Mouse (Mus musculus) telencephalon, adult 2 months (tissue): ENCODE data around the gene Ednra.
A peak's percentile ranks its signal among the peaks of the same experiment; 100 is the strongest.

ENCODE experiments used
- DNase-seq: peaks from one replicate; pipeline ENCODE4 v3.0.0-alpha.2; 2011; ENCODE audit warnings: low read depth, low spot score

Ednra gene

DNA sequence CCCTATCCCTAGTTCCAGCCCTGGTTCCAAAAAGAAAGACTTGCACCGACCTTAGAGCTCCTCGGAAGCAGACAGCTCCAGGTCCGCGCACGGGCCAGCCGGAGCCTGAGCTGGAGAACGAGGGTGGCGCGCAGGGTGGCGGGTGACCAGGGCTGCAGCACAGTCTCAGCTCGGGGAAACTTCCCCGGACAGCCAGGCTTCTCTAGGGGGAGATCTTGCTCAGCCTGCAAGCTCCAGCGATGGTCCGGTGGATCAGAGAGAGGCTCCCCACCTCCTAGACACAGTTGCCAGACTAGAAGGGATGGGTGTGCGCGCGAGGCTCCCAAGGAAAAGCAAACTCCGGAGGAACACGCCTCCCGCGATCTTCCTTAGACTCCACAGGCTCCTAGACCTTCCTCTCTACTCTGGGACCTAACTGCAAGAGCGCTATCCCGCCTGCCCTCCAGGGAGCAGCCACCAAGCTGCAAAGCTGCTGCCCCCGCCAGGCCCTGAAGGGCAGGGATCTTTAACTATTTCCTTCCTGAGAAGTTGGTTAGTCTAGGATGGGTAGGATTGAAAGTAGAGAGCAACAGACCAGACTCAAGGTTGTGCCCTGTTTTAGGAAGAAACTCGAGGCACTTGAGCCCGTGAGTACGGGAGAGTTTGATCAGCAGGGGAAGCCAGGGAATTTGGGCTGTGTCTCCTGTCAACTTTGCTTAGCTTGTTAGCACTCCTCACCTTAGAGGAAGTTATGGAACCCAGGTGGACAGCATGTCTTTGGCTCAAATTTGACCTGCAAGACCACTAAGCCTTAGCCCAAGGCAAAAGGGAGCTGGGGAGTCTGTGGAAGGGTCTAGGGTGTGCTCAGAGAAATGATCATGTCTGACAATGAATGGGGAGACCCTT is at the start of gene Ednra:
Gene Ednra, minus strand, starts transcription at position 419 of the 885 bp plus-strand sequence.
- DNase-seq: no peak

DNA sequence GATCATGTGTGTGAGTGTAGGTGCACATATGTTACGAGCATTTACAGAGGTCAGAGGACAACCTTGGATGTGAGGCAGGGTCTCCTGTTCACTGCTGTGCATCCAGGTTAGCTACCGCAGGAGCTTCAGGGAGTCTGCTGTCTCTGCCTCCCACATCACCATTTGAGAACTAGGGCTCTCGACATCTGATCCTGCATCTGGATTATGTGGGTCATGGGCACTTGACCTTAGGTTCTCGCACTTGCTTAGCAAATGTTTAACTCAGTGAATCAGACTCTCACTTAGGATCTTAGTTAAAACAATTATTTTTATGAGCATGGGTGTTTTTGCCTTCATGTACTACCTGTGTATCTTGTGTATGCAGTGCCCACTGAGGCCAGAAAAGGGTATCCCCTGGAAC is 49.6 kb upstream of the Ednra start:
- DNase-seq: no peak

DNA sequence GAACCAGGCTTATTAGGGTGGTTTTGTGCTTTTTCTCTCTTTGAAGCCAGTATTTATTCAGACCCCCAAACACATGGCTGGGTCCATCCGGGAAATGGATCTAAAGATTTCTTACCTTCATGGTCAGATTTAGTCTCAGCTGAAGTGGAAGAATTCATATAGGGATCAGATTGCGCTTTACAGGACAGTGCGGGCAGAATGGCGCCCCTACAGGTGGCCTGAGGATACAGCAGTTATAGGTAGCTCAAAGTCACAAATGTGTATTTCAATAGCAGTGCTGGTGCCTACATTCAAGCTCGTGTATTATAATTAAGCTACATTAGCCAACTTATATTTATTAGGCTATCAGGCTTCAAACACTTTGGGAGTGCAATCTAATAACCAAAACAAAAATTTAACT is 49.0 kb upstream of the Ednra start:
- DNase-seq: no peak

DNA sequence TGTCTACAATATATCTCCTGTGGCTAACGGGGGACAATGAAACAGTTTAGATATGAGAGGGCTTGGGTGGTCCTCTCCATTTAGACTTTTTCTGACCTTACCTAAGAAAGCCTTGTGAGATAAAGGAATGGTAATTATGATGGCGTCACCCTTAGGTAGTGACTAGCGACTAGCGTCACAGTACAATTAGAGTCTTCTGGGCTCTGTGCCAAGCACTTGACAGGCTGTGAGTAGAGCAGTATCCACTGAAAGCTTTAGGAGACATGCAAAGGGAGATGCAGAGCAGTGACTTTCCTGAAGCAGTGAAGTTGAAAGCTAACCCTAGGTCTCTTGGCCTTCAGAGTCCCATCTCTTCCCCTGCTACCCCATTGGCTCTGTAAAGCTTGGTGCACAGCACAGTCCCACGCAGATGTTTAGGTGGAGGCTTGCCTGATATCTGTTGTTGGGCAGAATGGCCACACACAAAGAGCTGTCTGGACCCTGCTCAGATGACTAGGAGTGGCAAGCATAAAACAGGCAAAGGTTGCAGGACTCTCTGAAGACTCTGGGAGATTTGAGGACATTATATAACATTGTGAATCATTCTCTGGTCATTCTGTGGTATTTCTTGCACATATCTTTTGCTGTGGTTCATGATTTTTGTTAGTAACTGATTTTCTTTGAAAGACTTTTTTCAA is 48.1 kb upstream of the Ednra start:
- no peak for DNase-seq

DNA sequence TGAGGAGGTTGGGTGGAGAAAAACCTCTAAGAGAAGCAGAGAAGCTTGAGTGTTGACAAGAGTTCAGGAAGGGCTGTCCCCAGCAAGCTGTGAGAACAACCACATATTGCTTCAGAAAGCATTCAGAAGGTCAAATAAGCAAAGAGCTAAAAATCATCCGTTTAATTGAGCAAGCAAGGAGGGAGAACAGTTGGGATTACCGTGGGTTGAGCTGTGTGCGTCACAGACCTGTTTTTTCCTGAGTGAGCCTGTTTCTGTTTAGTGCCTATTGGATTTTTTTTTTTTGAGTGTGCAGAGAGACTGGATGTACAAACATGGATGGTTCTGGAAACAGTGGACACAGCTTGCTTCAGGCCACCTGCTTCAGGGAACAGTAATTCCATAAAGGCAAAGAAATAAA is 46.7 kb upstream of the Ednra start:
- no peak for DNase-seq

DNA sequence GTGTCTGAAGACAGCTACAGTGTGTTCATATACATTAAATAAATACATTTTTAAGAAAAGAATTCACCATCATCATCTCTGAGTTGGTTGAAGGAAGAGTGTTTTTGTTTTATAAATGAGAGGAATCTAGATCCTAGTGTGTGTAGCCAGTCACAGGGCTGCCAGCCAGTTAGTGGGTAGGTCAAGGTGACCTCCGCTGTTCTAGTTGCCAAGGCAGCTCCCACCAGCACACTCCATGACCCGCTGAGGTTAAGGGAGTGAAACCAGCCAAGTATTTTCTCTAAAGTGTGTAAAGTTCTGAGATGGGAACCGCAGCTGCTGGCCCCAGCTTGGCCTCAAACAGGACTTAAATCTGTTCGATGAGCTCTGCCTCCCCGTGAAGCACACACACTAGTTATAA is 44.7 kb upstream of the Ednra start:
- DNase-seq: no peak

DNA sequence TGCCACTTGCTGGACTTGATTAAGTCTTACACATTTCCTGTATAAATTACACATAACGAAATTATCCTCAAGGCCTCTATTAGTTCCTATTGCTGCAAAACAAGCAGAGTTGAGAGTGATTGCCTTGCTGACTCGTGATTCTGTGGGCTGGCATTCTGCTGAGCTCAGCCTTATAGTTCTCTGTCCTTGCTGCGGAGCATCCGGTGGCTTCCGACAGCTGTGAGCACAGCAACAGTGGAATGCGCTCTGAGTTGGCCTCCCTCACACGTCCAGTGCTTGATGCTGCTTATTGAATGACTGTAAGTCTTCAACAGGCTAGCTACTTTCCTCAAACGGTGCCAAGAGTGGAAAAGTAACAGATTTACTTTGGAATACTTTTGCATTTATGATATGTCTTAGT is 40.0 kb upstream of the Ednra start:
- no peak for DNase-seq

DNA sequence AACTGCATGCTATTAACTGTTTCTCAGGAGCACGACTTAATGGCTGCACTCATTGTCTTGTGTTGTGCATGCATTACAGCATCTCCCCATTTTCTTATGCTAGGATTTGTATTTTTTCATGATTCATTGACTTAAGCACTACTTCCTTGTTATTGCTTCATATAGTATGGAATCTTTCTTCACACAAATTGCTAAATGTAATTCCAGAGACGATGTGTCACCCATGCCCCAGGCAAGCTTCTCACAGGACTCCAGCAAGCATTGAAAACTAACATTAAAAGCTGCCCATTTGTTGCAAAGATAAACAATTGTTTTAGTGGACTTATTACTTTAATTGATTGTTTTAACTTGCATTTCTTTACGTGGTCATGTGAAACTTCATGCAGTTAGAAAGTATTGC is 38.7 kb upstream of the Ednra start:
- no peak for DNase-seq

DNA sequence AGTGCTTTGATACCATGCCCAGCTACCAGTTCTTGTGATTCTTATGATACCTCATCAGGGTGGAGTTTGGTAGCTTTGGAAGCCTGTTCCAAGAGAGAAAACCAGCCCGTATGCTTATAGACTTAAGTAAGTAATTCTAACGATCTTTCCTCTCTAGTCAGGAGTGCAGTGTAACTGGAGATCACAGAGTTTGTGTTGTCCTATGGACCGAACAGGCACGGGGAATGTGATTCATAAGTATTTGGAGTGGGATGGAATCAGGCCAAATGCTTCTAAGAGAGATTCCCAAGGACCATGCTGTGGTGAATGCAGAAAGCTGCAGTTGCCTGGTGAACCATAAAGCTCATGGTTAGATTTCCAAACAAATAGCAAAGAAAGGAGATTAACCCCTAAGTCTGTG is 31.2 kb upstream of the Ednra start:
- DNase-seq: no peak

DNA sequence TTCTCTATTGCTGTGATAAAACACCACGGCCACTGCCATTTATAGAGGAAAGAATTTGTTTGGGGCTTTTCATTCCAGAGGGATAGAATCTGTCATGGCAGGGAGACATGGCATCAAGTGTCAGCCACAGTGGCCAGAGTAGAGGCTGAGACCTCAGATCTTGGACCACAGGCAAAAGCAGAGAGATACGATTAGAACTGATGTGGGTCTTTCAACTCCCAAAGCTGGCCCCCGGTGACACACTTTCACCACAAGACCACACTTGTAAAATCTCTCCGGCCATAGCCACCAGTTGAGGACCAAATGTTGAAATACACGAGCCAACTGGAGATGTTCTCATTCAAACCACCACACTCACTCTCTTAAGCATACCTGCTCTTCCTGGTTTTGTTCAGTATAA is 29.5 kb upstream of the Ednra start:
- no peak for DNase-seq

DNA sequence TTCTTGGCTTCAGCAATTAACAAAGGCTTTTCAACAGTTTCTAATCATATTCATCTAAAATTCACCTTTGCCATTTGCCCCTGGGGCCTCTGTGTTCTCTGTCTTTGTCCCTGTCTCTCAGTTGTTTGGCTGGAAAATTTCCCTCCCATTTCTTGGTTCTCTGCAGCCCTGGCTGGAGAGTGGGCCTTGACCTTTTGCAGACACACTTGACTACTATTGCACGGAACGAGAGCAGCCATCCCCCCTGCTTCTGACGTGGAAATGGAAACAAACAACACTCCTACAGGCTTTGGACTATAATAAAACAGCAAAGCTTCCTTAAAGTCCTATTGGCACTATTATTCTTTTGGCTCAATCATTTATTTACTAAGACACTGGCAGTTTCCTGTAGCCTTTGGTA is 27.8 kb upstream of the Ednra start:
- no peak for DNase-seq

DNA sequence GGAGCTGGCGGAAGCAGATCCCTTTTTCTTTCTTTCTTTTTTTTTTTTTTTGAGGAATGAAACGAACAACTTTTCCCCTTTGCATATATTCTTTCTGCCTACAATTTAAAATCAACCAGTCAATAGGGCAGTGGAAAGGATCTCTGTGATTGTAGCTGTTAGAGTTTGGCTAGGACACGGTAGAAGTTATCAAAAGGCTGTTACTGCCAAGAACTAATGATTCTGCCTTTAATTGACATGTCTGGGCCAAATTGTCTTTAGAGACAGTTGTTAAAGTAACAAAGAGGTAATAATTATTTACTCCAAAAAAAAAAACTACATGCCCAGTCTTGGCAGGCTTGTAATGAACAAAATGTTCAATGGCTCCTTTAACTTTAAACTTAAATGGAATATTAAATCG is 26.1 kb upstream of the Ednra start:
- no peak for DNase-seq

DNA sequence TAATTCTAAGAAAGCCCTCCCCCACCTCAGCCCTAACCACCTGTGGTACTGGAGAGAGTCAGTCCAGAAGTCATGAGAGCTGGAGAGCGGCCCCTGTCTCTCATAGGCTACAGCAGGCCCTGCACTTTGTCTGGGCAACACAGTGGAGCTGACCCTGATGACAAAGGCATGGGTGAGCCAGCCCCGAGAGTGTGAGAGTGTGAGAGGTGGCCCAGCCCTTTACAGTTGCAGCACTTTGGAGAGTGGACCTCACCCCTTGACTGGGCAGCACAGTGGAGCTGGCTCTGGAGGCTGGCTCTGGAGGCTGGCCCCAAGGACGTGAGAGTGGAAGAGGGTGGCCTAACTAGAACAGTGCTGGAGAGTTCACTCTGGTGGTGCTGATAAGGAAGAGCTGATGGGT is 20.2 kb upstream of the Ednra start:
- no peak for DNase-seq

DNA sequence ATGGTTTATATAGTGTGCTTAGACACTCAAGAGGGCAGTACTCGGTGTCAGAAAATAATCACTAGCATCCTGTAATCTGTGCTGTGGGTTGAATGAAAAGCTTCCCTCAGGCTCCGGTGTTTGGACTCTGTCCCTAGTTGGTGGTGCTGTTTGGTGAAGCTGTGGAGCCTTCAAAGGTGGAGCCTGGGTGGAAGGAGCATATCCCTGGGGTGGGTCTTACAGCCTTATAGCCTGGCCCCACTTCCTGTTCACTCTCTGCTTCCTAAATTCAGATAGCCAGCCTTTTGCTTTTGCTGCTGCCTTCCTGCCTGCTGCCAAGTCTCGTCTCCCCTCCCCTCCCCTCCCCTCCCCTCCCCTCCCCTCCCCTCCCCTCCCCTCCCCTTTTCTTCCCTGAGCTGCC is 18.1 kb upstream of the Ednra start:
- no peak for DNase-seq

DNA sequence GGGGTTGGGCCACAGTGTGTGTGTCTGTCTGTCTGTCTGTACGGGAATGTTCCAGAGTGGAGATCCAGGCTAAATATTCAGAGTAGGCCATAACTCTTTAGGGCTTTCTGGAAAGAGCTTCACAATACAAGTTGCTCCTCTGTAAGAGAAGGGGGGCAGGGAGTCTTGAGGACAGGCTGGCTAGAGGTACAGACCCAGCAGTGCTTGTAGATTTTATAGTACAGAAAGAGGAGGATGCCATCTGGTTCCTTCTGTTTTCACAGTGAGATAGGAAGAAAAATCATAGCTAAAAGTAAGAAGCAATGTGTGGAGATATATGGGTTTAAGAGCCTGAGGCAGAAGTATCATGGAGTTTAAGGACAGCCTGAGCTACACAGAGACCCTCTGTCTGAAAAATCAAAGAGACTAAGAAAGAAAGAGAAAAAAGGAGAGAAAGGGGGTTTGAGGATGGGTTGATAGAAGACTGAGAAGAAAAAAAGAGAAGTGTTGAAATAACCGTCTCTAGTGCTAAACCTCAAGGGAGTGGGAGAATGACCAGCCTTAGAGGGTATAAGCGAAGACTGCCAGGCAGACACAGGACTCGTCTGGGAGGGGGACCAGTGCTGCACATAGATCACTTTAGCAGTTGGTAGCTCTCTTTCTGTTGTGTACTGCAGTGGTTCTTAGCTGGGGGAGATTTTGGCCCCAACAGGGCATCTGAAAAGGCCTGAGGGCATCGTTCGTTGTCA is 16.9 kb upstream of the Ednra start:
- DNase-seq: peak; percentile 67

DNA sequence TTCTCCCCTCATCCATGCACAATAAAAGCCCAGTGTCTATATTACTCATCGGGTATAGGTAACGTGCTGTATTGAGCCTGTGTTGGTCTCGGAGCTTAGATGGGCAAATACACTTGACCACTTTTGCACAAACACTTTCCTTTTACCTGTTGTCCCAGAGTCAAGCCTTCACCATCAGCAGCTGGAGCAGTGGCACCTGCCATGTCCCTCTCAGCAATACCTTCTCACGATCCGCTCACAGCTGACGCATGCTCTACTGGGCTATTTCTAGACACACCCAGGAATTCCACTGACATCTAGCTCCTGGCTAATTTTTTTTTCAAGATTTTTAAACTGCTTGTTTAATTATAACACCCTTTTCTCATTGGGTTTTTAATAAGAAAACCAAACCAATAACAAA is 14.2 kb upstream of the Ednra start:
- no peak for DNase-seq

DNA sequence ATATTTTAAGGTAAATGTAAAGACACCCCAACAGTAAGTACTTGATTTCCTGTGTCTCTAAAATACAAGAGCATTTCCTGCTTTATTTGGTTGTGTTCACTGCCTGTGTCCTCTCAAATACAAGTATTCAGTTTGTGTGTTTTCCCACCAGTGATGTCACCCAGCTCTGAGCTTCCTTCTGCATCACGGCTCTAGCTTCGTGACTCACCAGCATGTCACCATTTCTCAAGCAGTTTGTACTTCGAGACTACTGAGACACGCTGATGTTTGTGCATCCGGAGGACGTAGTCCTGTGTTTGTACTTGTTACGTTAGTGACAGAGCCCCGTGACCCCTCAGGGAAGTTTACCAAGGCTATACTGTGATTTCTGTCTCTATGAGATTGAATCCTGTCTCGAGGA is 13.1 kb upstream of the Ednra start:
- DNase-seq: no peak

DNA sequence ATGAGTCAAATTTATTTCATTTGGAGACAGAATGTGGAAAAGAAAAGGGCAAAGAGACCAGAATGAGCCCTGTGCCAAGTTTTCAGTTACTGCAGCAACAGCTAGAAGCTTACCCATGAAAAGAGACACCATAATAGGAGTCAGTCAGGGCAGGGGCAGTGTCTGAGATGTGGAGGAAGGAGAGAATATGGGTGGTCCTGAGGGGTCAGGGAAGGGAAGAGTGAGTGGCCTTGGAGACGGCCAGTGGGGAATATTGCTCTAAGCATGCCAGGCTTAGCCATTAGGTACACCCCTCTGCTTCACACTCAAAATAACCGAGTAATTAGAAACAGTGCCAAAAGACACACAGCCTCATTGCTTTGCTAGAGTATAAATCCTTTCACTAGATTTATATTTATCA is 9.5 kb upstream of the Ednra start:
- DNase-seq: no peak

DNA sequence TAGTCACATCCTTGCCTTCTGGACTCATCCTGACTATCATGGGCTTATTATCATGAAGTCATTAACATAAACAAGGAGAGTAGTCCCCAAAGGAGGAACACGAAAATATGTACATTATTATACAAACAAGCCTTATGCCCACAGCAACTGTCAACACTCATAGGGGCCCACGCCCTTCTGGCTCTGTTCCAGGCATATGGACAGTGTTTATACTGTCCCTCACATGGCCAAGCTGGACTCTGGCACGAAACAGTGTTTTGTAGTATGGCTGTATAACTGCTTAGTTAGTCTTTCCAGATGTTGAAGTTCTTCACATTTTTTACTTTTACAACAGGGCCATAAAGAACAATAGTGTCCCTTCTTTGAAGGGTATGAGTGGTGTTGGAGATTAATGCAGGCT is 8.7 kb upstream of the Ednra start:
- DNase-seq: no peak

DNA sequence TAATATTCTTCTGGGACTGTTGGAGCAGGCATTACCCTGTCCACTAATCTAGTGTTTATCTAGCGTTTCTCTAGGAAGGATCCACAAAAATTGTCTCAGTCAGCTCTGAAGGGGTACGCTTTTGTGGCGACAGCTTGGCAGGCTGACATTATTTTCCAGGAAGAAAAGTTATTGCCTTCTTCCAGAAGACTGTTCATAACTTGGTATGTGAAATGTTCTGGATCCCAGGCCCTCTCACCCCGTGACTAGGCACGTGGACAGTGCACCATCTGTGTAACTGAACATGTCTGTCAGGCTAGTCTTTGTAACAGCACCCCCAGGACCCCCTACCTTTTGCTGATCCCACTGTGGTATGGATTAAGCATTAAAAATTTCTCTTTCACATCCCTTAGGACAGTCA is 1.1 kb upstream of the Ednra start:
- no peak for DNase-seq

DNA sequence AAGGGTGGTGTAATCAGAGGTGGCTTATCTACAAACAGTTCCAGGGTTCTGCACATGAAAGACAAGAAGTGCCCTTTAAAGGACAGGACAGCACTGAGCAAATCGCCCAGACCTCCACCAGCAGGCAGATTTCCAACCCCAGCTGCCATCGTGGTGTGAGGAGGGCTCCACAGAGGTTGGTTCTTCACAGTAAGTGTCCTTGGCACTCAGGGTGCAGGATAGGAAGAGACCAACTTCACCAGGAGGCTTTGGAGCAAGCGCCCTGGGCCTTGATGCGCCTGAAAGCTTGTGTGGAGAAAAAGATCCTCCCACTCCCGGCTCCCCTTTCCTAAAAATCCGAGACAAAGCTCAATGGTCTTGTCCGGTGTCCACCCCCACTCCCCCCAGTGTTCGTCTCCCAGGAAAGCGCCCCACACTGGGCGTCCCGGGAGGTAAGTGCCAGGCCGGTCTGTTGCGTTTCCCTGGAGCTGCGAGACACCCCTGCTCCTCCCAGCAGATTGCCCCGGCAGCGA is 674 bp downstream of the Ednra start:
- no peak for DNase-seq

DNA sequence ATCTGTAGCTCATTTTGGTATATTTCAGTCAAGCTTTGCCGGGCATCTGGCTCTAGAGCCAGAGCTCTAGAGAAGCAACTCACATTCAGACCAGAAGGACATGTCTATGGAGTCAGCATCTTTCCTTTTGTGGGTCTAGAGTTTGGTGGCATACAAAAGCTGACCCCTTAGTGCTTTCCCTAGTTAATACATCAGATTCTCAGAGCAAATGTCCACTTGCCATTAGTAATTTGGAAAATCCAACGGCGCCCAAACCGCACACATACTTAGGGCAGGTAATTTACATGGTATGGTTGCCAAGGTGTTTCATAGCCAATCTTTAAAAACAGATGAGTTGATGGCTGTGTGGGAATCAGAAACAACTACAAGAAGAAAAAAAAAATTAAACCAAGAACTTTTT is 1.2 kb downstream of the Ednra start:
- DNase-seq: no peak
